Mouse (Mus musculus) ES-E14 (cell line): ENCODE results near the gene Klc2.

Experiments
- CHD2 ChIP-seq: IDR thresholded peaks from 2 replicates; pipeline ENCODE4 v1.6.1; 2014; ENCODE audit warnings: mild to moderate bottlenecking, low read depth, low read length, inconsistent platforms
- HCFC1 ChIP-seq: IDR thresholded peaks from 2 replicates; pipeline ENCODE4 v1.6.1; 2012; ENCODE audit warnings: low read length, inconsistent platforms, borderline replicate concordance; ENCODE audit not compliant: insufficient read depth
- MAFK ChIP-seq: IDR thresholded peaks from 2 replicates; pipeline ENCODE4 v1.6.1; 2014; ENCODE audit warnings: mild to moderate bottlenecking, low read depth, low read length, inconsistent platforms; ENCODE audit not compliant: insufficient read depth
- ZC3H11A ChIP-seq: IDR thresholded peaks from 2 replicates; pipeline ENCODE4 v1.6.1; 2012; ENCODE audit warnings: low read depth, mild to moderate bottlenecking, inconsistent platforms, low read length, borderline replicate concordance
- ZNF384 ChIP-seq: IDR thresholded peaks from 2 replicates; pipeline ENCODE4 v1.6.1; 2012; ENCODE audit warnings: low read depth, low read length, inconsistent platforms

DNA sequence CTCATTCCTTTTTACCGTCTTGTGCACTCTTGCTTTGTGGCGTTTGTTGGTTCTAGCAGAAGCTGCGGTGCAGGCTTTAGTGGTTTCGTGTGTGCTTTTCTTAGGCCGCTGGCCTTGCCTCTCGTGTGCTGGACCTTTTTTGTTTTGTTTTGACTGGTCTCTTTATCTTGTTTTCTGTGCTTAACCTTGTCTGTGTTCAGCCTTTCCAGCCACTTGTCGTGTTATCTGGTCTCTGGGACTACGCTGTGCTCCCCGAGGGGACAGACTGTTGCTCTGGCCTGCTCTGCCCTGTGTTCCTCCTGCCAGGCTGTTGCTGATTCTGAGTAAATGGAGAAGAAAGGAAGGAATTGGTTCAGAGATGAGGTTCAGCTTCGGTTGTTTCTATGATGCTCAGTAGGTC lies 4.1 kb upstream of the Klc2 start:
- no peak for TF ChIP-seq ZNF384
- no peak for TF ChIP-seq ZC3H11A
- TF ChIP-seq CHD2 = no peak
- no peak for TF ChIP-seq MAFK
- no peak for TF ChIP-seq HCFC1
